Mouse (Mus musculus) megakaryocyte, embryonic 14.5 days (primary cell): ENCODE results near the gene Tat.

Source experiments
- FLI1 ChIP-seq: IDR thresholded peaks from 2 replicates; pipeline ENCODE4 v1.6.1; 2012; ENCODE audit warnings: low read length, inconsistent platforms, mixed read lengths
- GATA1 ChIP-seq: IDR thresholded peaks from 3 replicates; pipeline ENCODE4 v1.6.1; 2012; ENCODE audit warnings: mixed read lengths, low read length, inconsistent platforms, borderline replicate concordance

DNA sequence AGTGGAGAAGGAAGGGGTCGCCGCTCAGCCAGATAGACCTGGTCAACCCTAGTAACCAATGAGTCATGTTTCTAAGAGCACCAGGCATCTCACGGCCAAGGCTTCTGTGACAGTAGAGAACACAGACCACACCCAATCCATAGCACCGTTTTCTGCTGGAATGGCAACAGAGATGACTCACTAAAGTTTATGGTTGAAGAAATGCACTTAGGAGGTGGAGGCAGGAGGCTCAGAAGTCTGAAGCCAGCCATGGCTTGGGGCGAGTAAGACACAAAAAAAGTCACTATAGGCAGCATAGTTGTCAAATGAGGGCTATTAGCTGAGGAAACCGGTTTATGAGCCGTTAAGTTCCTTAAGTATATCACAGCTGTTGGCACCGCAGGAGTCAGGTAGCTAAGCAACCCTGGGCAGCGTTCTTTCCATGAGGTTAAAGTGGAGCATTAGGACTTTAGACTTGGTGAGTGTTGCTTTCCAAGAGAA is 45.0 kb upstream of the Tat start:
- TF ChIP-seq GATA1 (no peak), FLI1 (no peak)
